21 mouse cellular contexts compared by ENCODE assay signal in genomic region chr8:80002313-80002712, GRCm38 (mm10). TPM values are rescaled to one million over a fixed set of nuclear protein-coding genes. Genes with fewer than 3 reads are reported as not detected.
DNase-seq lines count a peak whose midpoint lies in the region; ATAC-seq and TF ChIP-seq lines count a peak whose summit lies in the region.
"Had no signal": no experiment of that assay in that cellular context is flagged by ENCODE, and none has a peak within 500 bp of the region (broad histone marks: within the 10 kb centered on the region; RNA-seq: fewer than 3 reads in every experiment).

No protein-coding gene starts in this region.

- peak; percentile 15 for DNase-seq in yolk sac, embryonic 10.5 days (ENCODE audit: low spot score)
- DNase-seq in liver, postnatal 0 days: no peak
- DNase-seq: adrenal gland, adult 2 months; adrenal gland, adult 8-10 months; adrenal gland, postnatal 10 days; adrenal gland, postnatal 14 days; adrenal gland, postnatal 25 days; adrenal gland, postnatal 36 days; B cell, adult 2 months; cerebellum, adult 11 months; cerebellum, adult 11-12 months; cerebellum, adult 18-20 months had no signal

- H3K4me1 ChIP-seq in intestine, embryonic 16.5 days (ENCODE audit: control insufficient read depth, insufficient read depth, low read length): no peaks in the 10 kb centered on the region
- no peaks in the 10 kb centered on the region for H3K4me1 ChIP-seq in intestine, embryonic 15.5 days (replicated peaks)
- H3K4me1 ChIP-seq in intestine, postnatal 0 days (replicated peaks; ENCODE audit: control insufficient read depth, insufficient read depth, low read length): no peaks in the 10 kb centered on the region
- H3K4me1 ChIP-seq in forebrain, embryonic 15.5 days: no peaks in the 10 kb centered on the region
- no peaks in the 10 kb centered on the region for H3K4me1 ChIP-seq in liver, postnatal 0 days (ENCODE audit: insufficient read depth)

- H3K4me2 ChIP-seq in intestine, embryonic 16.5 days (ENCODE audit: low read depth, low read length): no peak overlapping the region
- H3K4me2 ChIP-seq in intestine, embryonic 15.5 days (replicated peaks): no peak overlapping the region
- H3K4me2 ChIP-seq in intestine, postnatal 0 days (replicated peaks; ENCODE audit: low read depth): no peak overlapping the region
- H3K4me2 ChIP-seq in forebrain, embryonic 15.5 days (replicated peaks): no peak overlapping the region
- no peak overlapping the region for H3K4me2 ChIP-seq in liver, postnatal 0 days (ENCODE audit: low read depth, low read length)

- no peak overlapping the region for H3K27ac ChIP-seq in intestine, embryonic 16.5 days (ENCODE audit: low read length)
- H3K27ac ChIP-seq in intestine, embryonic 15.5 days: no peak overlapping the region
- H3K27ac ChIP-seq in intestine, postnatal 0 days (ENCODE audit: low read depth, low read length): no peak overlapping the region
- no peak overlapping the region for H3K27ac ChIP-seq in forebrain, embryonic 15.5 days (replicated peaks)
- H3K27ac ChIP-seq in liver, postnatal 0 days (ENCODE audit: low read depth): no peak overlapping the region

- TF ChIP-seq EP300 in liver, postnatal 0 days (IDR thresholded peaks at IDR 0.05; ENCODE audit: low read depth): no peak

- H3K9ac ChIP-seq in intestine, embryonic 16.5 days (ENCODE audit: low read depth, low read length): no peak overlapping the region
- H3K9ac ChIP-seq in intestine, embryonic 15.5 days: no peak overlapping the region
- no peak overlapping the region for H3K9ac ChIP-seq in intestine, postnatal 0 days (ENCODE audit: low read depth, low read length)
- H3K9ac ChIP-seq in forebrain, embryonic 15.5 days (replicated peaks): no peak overlapping the region
- no peak overlapping the region for H3K9ac ChIP-seq in liver, postnatal 0 days (replicated peaks)

- H3K4me3 ChIP-seq in intestine, embryonic 16.5 days (ENCODE audit: low read length): no peak overlapping the region
- H3K4me3 ChIP-seq in intestine, embryonic 15.5 days (replicated peaks): no peak overlapping the region
- H3K4me3 ChIP-seq in intestine, postnatal 0 days (ENCODE audit: low read depth, low read length): no peak overlapping the region
- no peak overlapping the region for H3K4me3 ChIP-seq in forebrain, embryonic 15.5 days
- no peak overlapping the region for H3K4me3 ChIP-seq in liver, postnatal 0 days (ENCODE audit: low read depth, low read length)

- no peaks in the 10 kb centered on the region for H3K9me3 ChIP-seq in intestine, embryonic 16.5 days (ENCODE audit: control insufficient read depth, low read length)
- H3K9me3 ChIP-seq in intestine, embryonic 15.5 days: no peaks in the 10 kb centered on the region
- H3K9me3 ChIP-seq in intestine, postnatal 0 days (ENCODE audit: control insufficient read depth): no peaks in the 10 kb centered on the region
- no peaks in the 10 kb centered on the region for H3K9me3 ChIP-seq in forebrain, embryonic 15.5 days
- no peaks in the 10 kb centered on the region for H3K9me3 ChIP-seq in liver, postnatal 0 days (ENCODE audit: low read length)
- H3K9me3 ChIP-seq: G1E had no signal

- no peaks in the 10 kb centered on the region for H3K36me3 ChIP-seq in intestine, embryonic 16.5 days (ENCODE audit: control insufficient read depth, insufficient read depth, low read length)
- H3K36me3 ChIP-seq in intestine, embryonic 15.5 days: no peaks in the 10 kb centered on the region
- H3K36me3 ChIP-seq in intestine, postnatal 0 days (ENCODE audit: control insufficient read depth, insufficient read depth): no peaks in the 10 kb centered on the region
- no peaks in the 10 kb centered on the region for H3K36me3 ChIP-seq in forebrain, embryonic 15.5 days
- no peaks in the 10 kb centered on the region for H3K36me3 ChIP-seq in liver, postnatal 0 days (replicated peaks; ENCODE audit: insufficient read depth, low read length)
- H3K36me3 ChIP-seq: G1E had no signal

- 90% methylated on average over 5 of the region's 5 CpGs for WGBS in intestine, embryonic 16.5 days
- WGBS in intestine, embryonic 15.5 days: 87% methylated on average over 5 of the region's 5 CpGs
- 83% methylated on average over 5 of the region's 5 CpGs for WGBS in intestine, postnatal 0 days
- WGBS in forebrain, embryonic 15.5 days: 91% methylated on average over 5 of the region's 5 CpGs
- 74% methylated on average over 5 of the region's 5 CpGs for WGBS in liver, postnatal 0 days (ENCODE audit: insufficient replicate concordance)

- H3K27me3 ChIP-seq in intestine, embryonic 16.5 days (replicated peaks; ENCODE audit: control insufficient read depth, insufficient read depth, low read length): no peaks in the 10 kb centered on the region
- no peaks in the 10 kb centered on the region for H3K27me3 ChIP-seq in intestine, embryonic 15.5 days (replicated peaks)
- no peaks in the 10 kb centered on the region for H3K27me3 ChIP-seq in intestine, postnatal 0 days (replicated peaks; ENCODE audit: control insufficient read depth, insufficient read depth, low read length)
- no peaks in the 10 kb centered on the region for H3K27me3 ChIP-seq in forebrain, embryonic 15.5 days
- no peaks in the 10 kb centered on the region for H3K27me3 ChIP-seq in liver, postnatal 0 days (ENCODE audit: insufficient read depth, low read length)
- H3K27me3 ChIP-seq: CH12.LX, Patski had no signal

- ATAC-seq in intestine, embryonic 16.5 days: peak; percentile 76
- ATAC-seq in intestine, embryonic 15.5 days: no peak
- ATAC-seq in intestine, postnatal 0 days: peak; percentile 73; the same call in 1 of the 2 replicates
- no peak for ATAC-seq in forebrain, embryonic 15.5 days (replicated peaks)
- no peak for ATAC-seq in liver, postnatal 0 days
- ATAC-seq: activated CD4-positive, CD25-positive, alpha-beta regulatory T cell, adult 4 months; CD4-positive, CD25-positive, alpha-beta regulatory T cell, adult 4 months; Patski had no signal

- no peak for TF ChIP-seq CTCF in intestine, postnatal 0 days (IDR thresholded peaks at IDR 0.05; ENCODE audit: low read depth)
- TF ChIP-seq CTCF in liver, postnatal 0 days (IDR thresholded peaks at IDR 0.05; ENCODE audit: low read depth): no peak

RNA-seq across cellular contexts. Expression of gene Hhip, which starts 55.5 kb away (rescaled TPM):
- 14.4 and 15.6 TPM in 2 replicates for polyA plus RNA-seq in intestine, embryonic 16.5 days (2015; fragmentation: Nextera tagmentation; extraction: Ambion mirVana)
- 14.6 and 15.8 TPM in 2 replicates for polyA plus RNA-seq in intestine, embryonic 15.5 days (2015; fragmentation: Nextera tagmentation; extraction: Ambion mirVana)
- polyA plus RNA-seq in intestine, postnatal 0 days (2015; fragmentation: Nextera tagmentation; extraction: Ambion mirVana): 15.8 and 18.8 TPM in 2 replicates
- polyA plus RNA-seq in forebrain, embryonic 15.5 days (2015; fragmentation: Nextera tagmentation; extraction: Ambion mirVana): 0.65 and 0.93 TPM in 2 replicates
- 3.6 and 4.0 TPM in 2 replicates for polyA plus RNA-seq in liver, postnatal 0 days (2015; fragmentation: Nextera tagmentation; extraction: Ambion mirVana)
- polyA plus RNA-seq: CD4-positive, CD25-positive, alpha-beta regulatory T cell, adult 4 months; G1E had no signal

Comparison
In these comparisons a context has a peak if more than half of its experiments do, and no peak if none do; other contexts are left out.
1. ATAC-seq: peak in intestine, embryonic 16.5 days (single experiment) and intestine, postnatal 0 days (single experiment); none in intestine, embryonic 15.5 days (single experiment), forebrain, embryonic 15.5 days (single experiment) and liver, postnatal 0 days (single experiment).